Mouse (Mus musculus) hindbrain, embryonic 13.5 days (tissue): Measurements from ENCODE around the gene Dock1. TPM values are rescaled to one million over a fixed set of nuclear protein-coding genes. Genes with fewer than 3 reads are reported as not detected.
A peak's percentile ranks its signal among the peaks of the same experiment; 100 is the strongest.

Experiments used
- ATAC-seq: fragments of 200-750 bp; cut with Nextera tagmentation; 2 replicates; pipeline ENCODE4 v1.8.0; 2017; ENCODE audit warnings: moderate TSS enrichment; ENCODE audit not compliant: low FRiP score
- H3K27ac ChIP-seq: fragments of 300-500 bp; sonication (generic); 2 replicates; pipeline ENCODE4 v1.5.1; 2015; ENCODE audit warnings: inconsistent platforms, mild to moderate bottlenecking, moderate library complexity
- H3K27me3 ChIP-seq: fragments of 300-500 bp; sonication (generic); 2 replicates; pipeline ENCODE4 v1.6.1; 2015; ENCODE audit warnings: mild to moderate bottlenecking, inconsistent platforms
- H3K36me3 ChIP-seq: fragments of 300-500 bp; sonication (generic); 2 replicates; pipeline ENCODE4 v1.6.1; 2015; ENCODE audit warnings: mild to moderate bottlenecking, inconsistent platforms
- H3K4me1 ChIP-seq: fragments of 300-500 bp; sonication (generic); replicated peaks from 2 replicates; pipeline ENCODE4 v1.6.1; 2015; ENCODE audit warnings: inconsistent platforms
- H3K4me2 ChIP-seq: fragments of 300-500 bp; sonication (generic); 2 replicates; pipeline ENCODE4 v1.6.1; 2015; ENCODE audit warnings: inconsistent platforms, mild to moderate bottlenecking, moderate library complexity
- H3K4me3 ChIP-seq: fragments of 300-500 bp; sonication (generic); 2 replicates; pipeline ENCODE4 v1.5.1; 2015; ENCODE audit warnings: mild to moderate bottlenecking, inconsistent platforms
- H3K9ac ChIP-seq: fragments of 300-500 bp; sonication (generic); 2 replicates; pipeline ENCODE4 v1.6.1; 2015; ENCODE audit warnings: mild to moderate bottlenecking, inconsistent platforms
- H3K9me3 ChIP-seq: fragments of 300-500 bp; sonication (generic); 2 replicates; pipeline ENCODE4 v1.6.1; 2016; ENCODE audit warnings: inconsistent platforms
- WGBS: fragments of 180-500 bp; shearing (Covaris S2); methylation state at CpG from one replicate; pipeline ENCODE4 v1.1.7; 2015; 5-methylcytosine and 5-hydroxymethylcytosine counted together
- polyA plus RNA-seq: library from polyadenylated mRNA; unstranded; fragments of >200 nt; fragmentation: Nextera tagmentation; extraction: Ambion mirVana; gene quantifications from 2 replicates; pipeline ENCODE4 v1.2.1, GENCODE M21; 2015

Dock1 gene
- polyA plus RNA-seq, 1 experiment from 2014 or later: 9.4 TPM

- 0 out of 2 replicates have a peak overlapping the region, but pooled peaks have one; percentile 14 for H3K27ac ChIP-seq
- peak; percentile 52; the same call in 1 of the 2 replicates for ATAC-seq
- H3K27me3 ChIP-seq: no peaks in the 10 kb centered on the region
- no peak overlapping the region for H3K4me3 ChIP-seq
- WGBS: 57% methylated on average over 13 of the region's 13 CpGs
- no peak overlapping the region for H3K9ac ChIP-seq
- H3K4me1 ChIP-seq: peaks cover 12% of the 10 kb centered on the region
- no peaks in the 10 kb centered on the region for H3K36me3 ChIP-seq
- H3K4me2 ChIP-seq: no peak overlapping the region
- no peaks in the 10 kb centered on the region for H3K9me3 ChIP-seq
Observed at GRCm38 (mm10) chr7:134892449-134892871, 222.0 kb downstream of the Dock1 start.

DNA sequence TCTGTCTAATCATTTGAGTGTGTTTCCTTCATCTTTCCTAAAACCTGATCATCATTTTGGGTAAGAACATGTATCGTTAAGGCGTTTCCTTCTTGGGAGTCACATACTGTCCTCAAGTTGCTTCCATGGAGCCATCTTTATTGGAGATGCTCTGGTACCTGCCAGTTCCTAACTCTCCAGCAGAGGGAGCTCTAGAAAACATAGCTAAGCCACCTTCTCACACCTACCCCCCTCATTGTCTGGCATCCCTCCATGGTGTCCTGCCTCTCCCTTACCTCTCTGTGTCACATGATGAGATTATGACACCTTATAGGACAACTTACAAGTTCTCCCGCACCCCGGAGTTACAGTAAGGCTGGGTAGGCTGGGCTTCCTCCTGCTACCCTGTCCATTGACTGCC, 222.5 kb downstream of the Dock1 start:
- H3K9ac ChIP-seq: no peak overlapping the region
- H3K27me3 ChIP-seq: no peaks in the 10 kb centered on the region
- no peaks in the 10 kb centered on the region for H3K9me3 ChIP-seq
- no peaks in the 10 kb centered on the region; the same call in 1 of the 2 replicates for H3K36me3 ChIP-seq
- no peak overlapping the region for H3K27ac ChIP-seq
- no peak; the same call in 1 of the 2 replicates for ATAC-seq
- H3K4me2 ChIP-seq: no peak overlapping the region
- WGBS: 89% methylated on average over 4 of the region's 4 CpGs
- peaks cover 12% of the 10 kb centered on the region for H3K4me1 ChIP-seq
- H3K4me3 ChIP-seq: no peak overlapping the region

- no peak overlapping the region for H3K4me2 ChIP-seq
- no peak overlapping the region for H3K9ac ChIP-seq
- ATAC-seq: no peak
- H3K4me3 ChIP-seq: no peak overlapping the region
- H3K36me3 ChIP-seq: no peaks in the 10 kb centered on the region; the same call in 1 of the 2 replicates
- 74% methylated on average over 2 of the region's 2 CpGs for WGBS
- no peak overlapping the region for H3K27ac ChIP-seq
- no peaks in the 10 kb centered on the region for H3K27me3 ChIP-seq
- H3K9me3 ChIP-seq: no peaks in the 10 kb centered on the region
- peaks cover 12% of the 10 kb centered on the region for H3K4me1 ChIP-seq
Observed at GRCm38 (mm10) chr7:134894604-134895003, 224.2 kb downstream of the Dock1 start.

DNA sequence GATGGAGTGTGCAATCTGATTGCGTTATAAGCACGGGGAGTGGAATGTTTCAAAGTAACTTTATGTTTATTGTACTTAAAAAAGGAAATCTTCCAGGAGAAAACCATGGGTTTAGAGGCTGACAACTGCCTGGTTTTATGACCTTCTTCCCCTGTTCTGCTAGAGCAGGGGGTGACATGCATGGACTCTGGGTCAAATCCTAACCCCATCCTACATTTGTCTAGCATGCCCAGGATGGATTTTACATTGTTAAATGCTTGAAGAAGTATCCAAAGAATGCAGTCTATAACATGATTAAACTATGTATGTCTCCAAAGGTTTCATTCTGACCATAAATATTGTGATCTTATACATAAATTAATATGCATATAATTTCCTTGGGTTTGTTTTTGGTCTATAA, 229.0 kb downstream of the Dock1 start:
- Histone ChIP-seq H3K4me3 (no peak overlapping the region), H3K27me3 (no peaks in the 10 kb centered on the region)
- WGBS: 94% methylated on average over 2 of the region's 2 CpGs

GRCm38 (mm10) chr7:134901992-134902391, 231.5 kb downstream of the Dock1 start:
- 74% methylated on average over 2 of the region's 2 CpGs for WGBS
- no peak overlapping the region for H3K4me2 ChIP-seq
- no peaks in the 10 kb centered on the region; the same call in 1 of the 2 replicates for H3K36me3 ChIP-seq
- H3K4me3 ChIP-seq: no peak overlapping the region
- no peak overlapping the region for H3K27ac ChIP-seq
- no peaks in the 10 kb centered on the region; the same call in 1 of the 2 replicates for H3K4me1 ChIP-seq
- ATAC-seq: no peak
- H3K9ac ChIP-seq: no peak overlapping the region
- no peaks in the 10 kb centered on the region for H3K9me3 ChIP-seq
- no peaks in the 10 kb centered on the region for H3K27me3 ChIP-seq

More for the DNA sequence above, 229.0 kb downstream of the Dock1 start:
- Histone ChIP-seq H3K36me3 (no peaks in the 10 kb centered on the region; the same call in 1 of the 2 replicates), H3K4me1 (no peaks in the 10 kb centered on the region; the same call in 1 of the 2 replicates), H3K9me3 (no peaks in the 10 kb centered on the region), H3K27ac (no peak overlapping the region), H3K4me2 (no peak overlapping the region), H3K9ac (no peak overlapping the region)
- no peak for ATAC-seq

DNA sequence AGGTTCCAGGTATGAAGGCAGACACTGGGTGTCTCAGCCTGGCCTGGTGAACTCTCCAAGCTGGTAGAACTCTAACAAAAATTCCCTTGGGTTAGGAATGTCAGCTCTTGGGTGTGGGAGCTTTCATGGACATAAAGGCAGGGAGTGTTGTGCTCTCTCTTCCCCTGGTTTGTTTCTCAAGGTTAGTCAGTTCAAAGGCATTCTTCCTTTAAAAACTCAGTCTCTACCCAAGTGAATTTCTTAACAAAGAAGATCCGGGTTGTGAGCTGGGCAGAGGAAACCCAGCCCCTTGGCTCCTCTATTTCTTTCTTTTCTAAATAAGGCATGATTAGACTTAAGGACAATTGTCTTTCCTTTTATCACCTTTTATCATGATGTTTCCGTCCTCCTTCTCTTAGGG, 261.4 kb downstream of the Dock1 start:
- 72% methylated on average over 2 of the region's 2 CpGs for WGBS
- no peak overlapping the region for H3K4me2 ChIP-seq
- no peak overlapping the region for H3K9ac ChIP-seq
- H3K4me1 ChIP-seq: peaks cover 17% of the 10 kb centered on the region
- ATAC-seq: no peak
- H3K4me3 ChIP-seq: no peak overlapping the region
- no peaks in the 10 kb centered on the region for H3K9me3 ChIP-seq
- H3K27me3 ChIP-seq: peaks cover 18% of the 10 kb centered on the region
- H3K27ac ChIP-seq: no peak overlapping the region
- no peaks in the 10 kb centered on the region for H3K36me3 ChIP-seq

- peak; percentile 75 for ATAC-seq
- peaks cover 32% of the 10 kb centered on the region for H3K4me1 ChIP-seq
- H3K27ac ChIP-seq: peak overlapping the region; percentile 83
Observed at GRCm38 (mm10) chr7:134937471-134937926, 267.0 kb downstream of the Dock1 start.

GRCm38 (mm10) chr7:134937927-134938609, 267.6 kb downstream of the Dock1 start, which contains the start of gene Fam196a:
Gene Fam196a (minus strand): TSS chr7:134938430.
- peak; percentile 91 for ATAC-seq
- Histone ChIP-seq H3K4me1 (peaks cover 32% of the 10 kb centered on the region), H3K36me3 (no peaks in the 10 kb centered on the region), H3K9ac (peak within 1 kb of the TSS; percentile 82), H3K4me3 (peak within 1 kb of the TSS; percentile 66), H3K4me2 (peak within 1 kb of the TSS; percentile 94), H3K27ac (peak within 1 kb of the TSS; percentile 83), H3K9me3 (no peaks in the 10 kb centered on the region), H3K27me3 (peaks cover 47% of the 10 kb centered on the region)
- WGBS: 1% methylated on average over 45 of the region's 71 CpGs

More at GRCm38 (mm10) chr7:134937471-134937926, 267.0 kb downstream of the Dock1 start:
- Histone ChIP-seq H3K36me3 (no peaks in the 10 kb centered on the region), H3K4me2 (peak overlapping the region; percentile 94), H3K27me3 (peaks cover 47% of the 10 kb centered on the region), H3K9ac (peak overlapping the region; percentile 82), H3K9me3 (no peaks in the 10 kb centered on the region), H3K4me3 (peak overlapping the region; percentile 66)
- WGBS: under 1% methylated on average over 37 of the region's 37 CpGs

GRCm38 (mm10) chr7:134941891-134942290, 271.4 kb downstream of the Dock1 start:
- 96% methylated on average over 6 of the region's 6 CpGs for WGBS
- no peak overlapping the region for H3K4me2 ChIP-seq
- no peak overlapping the region for H3K27ac ChIP-seq
- no peaks in the 10 kb centered on the region for H3K9me3 ChIP-seq
- no peak overlapping the region for H3K4me3 ChIP-seq
- ATAC-seq: no peak
- H3K27me3 ChIP-seq: peaks cover 29% of the 10 kb centered on the region
- H3K4me1 ChIP-seq: peaks cover 15% of the 10 kb centered on the region
- no peak overlapping the region for H3K9ac ChIP-seq
- H3K36me3 ChIP-seq: no peaks in the 10 kb centered on the region

DNA sequence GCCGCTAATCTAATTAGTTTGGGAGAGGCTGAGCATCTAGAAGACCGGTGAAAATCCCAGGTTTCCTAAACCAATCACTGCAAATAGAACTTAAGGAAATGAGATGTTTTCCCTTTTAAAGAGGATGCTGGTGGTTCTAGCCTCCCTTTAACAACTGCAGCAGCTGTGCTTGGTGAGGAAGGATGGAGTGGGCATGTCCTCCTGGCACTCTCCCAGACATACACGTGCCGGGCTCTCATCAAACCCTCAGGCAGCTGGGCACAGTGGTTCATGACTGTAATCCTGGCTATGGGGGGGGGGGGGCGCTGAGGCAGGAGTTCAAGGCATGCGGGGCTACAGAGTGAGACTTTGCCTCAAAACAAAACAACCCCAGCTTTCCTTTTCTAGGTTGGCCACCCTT, 272.6 kb downstream of the Dock1 start:
- H3K4me3 ChIP-seq: no peak overlapping the region
- no peak for ATAC-seq
- no peaks in the 10 kb centered on the region for H3K9me3 ChIP-seq
- no peak overlapping the region for H3K9ac ChIP-seq
- H3K4me2 ChIP-seq: no peak overlapping the region
- H3K27me3 ChIP-seq: peaks cover 20% of the 10 kb centered on the region; the same call in 1 of the 2 replicates
- no peaks in the 10 kb centered on the region for H3K36me3 ChIP-seq
- H3K27ac ChIP-seq: no peak overlapping the region
- WGBS: 84% methylated on average over 6 of the region's 6 CpGs
- peaks cover 9% of the 10 kb centered on the region for H3K4me1 ChIP-seq

- H3K36me3 ChIP-seq: no peaks in the 10 kb centered on the region
- H3K4me1 ChIP-seq: peaks cover 3% of the 10 kb centered on the region
- peaks cover 17% of the 10 kb centered on the region; the same call in 1 of the 2 replicates for H3K27me3 ChIP-seq
- no peaks in the 10 kb centered on the region for H3K9me3 ChIP-seq
- WGBS: 74% methylated on average over 7 of the region's 7 CpGs
- H3K9ac ChIP-seq: no peak overlapping the region
- H3K4me3 ChIP-seq: no peak overlapping the region
- ATAC-seq: no peak
- H3K27ac ChIP-seq: no peak overlapping the region
- H3K4me2 ChIP-seq: no peak overlapping the region
Observed at GRCm38 (mm10) chr7:134943701-134944100, 273.2 kb downstream of the Dock1 start.

DNA sequence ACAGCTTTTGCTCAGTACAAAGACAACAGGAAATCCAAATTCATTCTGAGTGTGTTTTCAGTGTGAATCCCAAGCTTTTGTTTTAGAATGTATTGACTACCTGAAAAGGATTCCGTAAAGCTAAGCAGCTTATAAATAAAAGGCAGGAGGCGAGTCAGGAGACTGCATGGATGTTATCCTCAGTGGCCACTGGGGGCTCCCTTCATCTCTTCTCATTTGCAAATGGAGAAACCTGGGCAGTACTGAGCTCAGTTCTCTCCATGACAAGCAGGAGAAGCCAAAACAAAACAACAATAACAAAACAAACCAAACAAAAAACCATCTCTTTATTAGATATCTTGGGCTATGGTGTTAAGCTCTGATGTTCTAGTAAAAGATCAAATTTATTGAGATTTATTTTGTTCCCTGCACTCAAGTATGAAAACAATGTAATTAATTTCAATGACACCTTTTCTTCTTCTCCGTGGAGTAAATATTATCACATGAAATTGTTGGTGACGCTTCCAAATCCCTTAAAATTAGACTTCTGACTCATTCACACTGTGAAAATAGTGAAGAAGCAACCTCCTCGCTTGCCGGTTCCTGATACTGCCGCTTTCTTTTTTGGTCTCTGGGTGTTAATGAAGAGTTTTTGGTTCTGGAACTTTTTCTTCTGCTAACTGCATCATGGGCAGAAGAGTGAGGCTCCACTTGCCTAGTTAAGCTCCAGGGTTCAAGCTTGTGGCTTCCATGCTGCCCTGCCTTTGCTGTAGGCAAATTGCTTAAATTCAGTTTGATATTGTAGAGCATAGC, 275.7 kb downstream of the Dock1 start:
- Histone ChIP-seq H3K36me3 (no peaks in the 10 kb centered on the region), H3K27me3 (no peaks in the 10 kb centered on the region), H3K27ac (no peak overlapping the region), H3K4me3 (no peak overlapping the region), H3K4me2 (no peak overlapping the region), H3K9me3 (no peaks in the 10 kb centered on the region), H3K4me1 (no peaks in the 10 kb centered on the region), H3K9ac (no peak overlapping the region)
- WGBS: 87% methylated on average over 7 of the region's 7 CpGs
- ATAC-seq: no peak
